Mouse (Mus musculus) heart, postnatal 10 days (tissue): Measurements from ENCODE around the gene Atp6v1c2. TPM values are rescaled to one million over a fixed set of nuclear protein-coding genes. Genes with fewer than 3 reads are reported as not detected.
A peak's percentile ranks its signal among the peaks of the same experiment; 100 is the strongest.

Experiments used
- DNase-seq, 2 experiments: peaks; one replicate each; pipeline ENCODE4 v3.0.0; 2021
- intact Hi-C: fragments of 180-260 bp; cut with DNase I; formaldehyde crosslinking; loops from one replicate; pipeline ENCODE4 v1.15.1; 2025
- total RNA-seq, 2 experiments: library from RNA; stranded (reverse); gene quantifications; 2 replicates each; pipeline ENCODE4 v1.2.3; 2021

Atp6v1c2 gene
- total RNA-seq, 2 experiments from 2014 or later = not detected

GRCm38 (mm10) chr12:17339114-17339905 is 10.2 kb upstream of the Atp6v1c2 start:
- intact Hi-C loops = no loop called here

GRCm38 (mm10) chr12:17338338-17338737 is 9.2 kb upstream of the Atp6v1c2 start:
- DNase-seq = no peak
- intact Hi-C loops = no loop called here

More at GRCm38 (mm10) chr12:17339114-17339905, 10.2 kb upstream of the Atp6v1c2 start:
- DNase-seq = no peak

GRCm38 (mm10) chr12:17333459-17333858 is 4.3 kb upstream of the Atp6v1c2 start:
- no peak for DNase-seq
- intact Hi-C loops = no loop called here

- intact Hi-C loops = no loop called here
- DNase-seq = no peak
These were observed 4.3 kb downstream of the Atp6v1c2 start for GRCm38 (mm10) chr12:17324549-17325470.

- no peak for DNase-seq
- intact Hi-C loops = no loop called here
These were observed 10.7 kb downstream of the Atp6v1c2 start for GRCm38 (mm10) chr12:17318453-17318852.

- intact Hi-C loops = no loop called here
- peak; percentile 5 to 16 for DNase-seq
These were observed 11.2 kb downstream of the Atp6v1c2 start for GRCm38 (mm10) chr12:17317970-17318369.

- intact Hi-C loops = no loop called here
- DNase-seq = no peak
These were observed 13.1 kb downstream of the Atp6v1c2 start for GRCm38 (mm10) chr12:17316096-17316495.

- no peak for DNase-seq
- intact Hi-C loops = no loop called here
These were observed 18.0 kb downstream of the Atp6v1c2 start for GRCm38 (mm10) chr12:17310852-17311839.

GRCm38 (mm10) chr12:17308246-17308645 is 20.9 kb downstream of the Atp6v1c2 start:
- intact Hi-C loops = no loop called here
- DNase-seq = no peak

- DNase-seq = peak; percentile 10 to 17
- intact Hi-C loops = no loop called here
These were observed 23.7 kb downstream of the Atp6v1c2 start for GRCm38 (mm10) chr12:17305445-17305844.

GRCm38 (mm10) chr12:17299902-17300301 is 29.3 kb downstream of the Atp6v1c2 start:
- DNase-seq = no peak
- intact Hi-C loops = no loop called here

GRCm38 (mm10) chr12:17296899-17297298 is 32.3 kb downstream of the Atp6v1c2 start:
- no peak for DNase-seq
- intact Hi-C loops = no loop called here

- DNase-seq = no peak
- intact Hi-C loops = no loop called here
These were observed 38.6 kb downstream of the Atp6v1c2 start for GRCm38 (mm10) chr12:17290569-17290968.

- DNase-seq = no peak
- intact Hi-C loops = no loop called here
These were observed 39.2 kb downstream of the Atp6v1c2 start for GRCm38 (mm10) chr12:17289913-17290312.

- no peak for DNase-seq
- intact Hi-C loops = no loop called here
These were observed 40.1 kb downstream of the Atp6v1c2 start for GRCm38 (mm10) chr12:17289060-17289459.

- intact Hi-C loops = no loop called here
- no peak for DNase-seq
These were observed 40.7 kb downstream of the Atp6v1c2 start for GRCm38 (mm10) chr12:17288496-17288895.

- intact Hi-C loops = no loop called here
- no peak for DNase-seq
These were observed 55.3 kb downstream of the Atp6v1c2 start for GRCm38 (mm10) chr12:17273841-17274240.

- intact Hi-C loops = loop anchor here (2.0 kb wide), 1 partner anchor 18 kb away; no protein-coding TSS in a partner anchor
- peak in 1 of 2 experiments; percentile 49 for DNase-seq
These were observed 57.9 kb downstream of the Atp6v1c2 start for GRCm38 (mm10) chr12:17271272-17271671.

GRCm38 (mm10) chr12:17267316-17267715 is 61.8 kb downstream of the Atp6v1c2 start:
- intact Hi-C loops = loop anchor here (5.0 kb wide), 1 partner anchor 80 kb away; the partner anchor contains the start of gene Nol10
- DNase-seq = no peak

GRCm38 (mm10) chr12:17266673-17266990 is 62.5 kb downstream of the Atp6v1c2 start:
- DNase-seq = no peak
- intact Hi-C loops = loop anchor here (5.0 kb wide), 1 partner anchor 81 kb away; the partner anchor contains the start of gene Nol10
